Mouse (Mus musculus): ENCODE measurements around the gene Ccdc17. TPM values are rescaled to one million over a fixed set of nuclear protein-coding genes. Genes with fewer than 3 reads are reported as not detected.

Ccdc17 gene
- polyA plus RNA-seq (2012; rRNA removed) = 5.9 and 6.6 TPM in 2 replicates

GRCm38 (mm10) chr4:116596379-116596778 lies at the start of gene Ccdc17:
Gene Ccdc17, plus strand, starts transcription at chr4:116596654.
- DNase-seq = peak; percentile 27 to 35
- H3K27me3 ChIP-seq (ENCODE audit: control insufficient read depth, insufficient read depth, low read length) = no peaks in the 10 kb centered on the region
- WGBS = 10% methylated on average over 5 of the region's 5 CpGs
- peak within 1 kb of the TSS; percentile 61 for H3K27ac ChIP-seq (ENCODE audit: insufficient read depth, low read length)
- peak within 1 kb of the TSS; percentile 90 for H3K4me3 ChIP-seq (replicated peaks; ENCODE audit: insufficient read depth, low read depth, low read length)
- TF ChIP-seq CTCF (IDR thresholded peaks at IDR 0.05; ENCODE audit: borderline replicate concordance, insufficient read depth, low read depth, low read length) (no peak), POLR2A (IDR thresholded peaks at IDR 0.05; ENCODE audit: borderline replicate concordance, insufficient read depth, low read length) (no peak)
- peaks cover 4% of the 10 kb centered on the region; the same call in 1 of the 2 replicates for H3K4me1 ChIP-seq (ENCODE audit: control insufficient read depth, insufficient read depth, low read length)

GRCm38 (mm10) chr4:116550432-116550831 lies 46.0 kb upstream of the Ccdc17 start:
- TF ChIP-seq POLR2A (IDR thresholded peaks at IDR 0.05; ENCODE audit: borderline replicate concordance, insufficient read depth, low read length) = no peak
- no peak overlapping the region for H3K4me3 ChIP-seq (replicated peaks; ENCODE audit: insufficient read depth, low read depth, low read length)
- 88% methylated on average over 1 of the region's 1 CpGs for WGBS
- no peaks in the 10 kb centered on the region for H3K4me1 ChIP-seq (ENCODE audit: control insufficient read depth, insufficient read depth, low read length)
- H3K27ac ChIP-seq (ENCODE audit: insufficient read depth, low read length) = no peak overlapping the region
- H3K27me3 ChIP-seq (ENCODE audit: control insufficient read depth, insufficient read depth, low read length) = no peaks in the 10 kb centered on the region
- DNase-seq = no peak

GRCm38 (mm10) chr4:116553035-116553434 lies 43.4 kb upstream of the Ccdc17 start:
- TF ChIP-seq POLR2A (IDR thresholded peaks at IDR 0.05; ENCODE audit: borderline replicate concordance, insufficient read depth, low read length) (no peak), CTCF (IDR thresholded peaks at IDR 0.05; ENCODE audit: borderline replicate concordance, insufficient read depth, low read depth, low read length) (no peak)
- no peaks in the 10 kb centered on the region for H3K27me3 ChIP-seq (ENCODE audit: control insufficient read depth, insufficient read depth, low read length)
- no peak overlapping the region for H3K4me3 ChIP-seq (replicated peaks; ENCODE audit: insufficient read depth, low read depth, low read length)
- no peak for DNase-seq
- H3K27ac ChIP-seq (ENCODE audit: insufficient read depth, low read length) = no peak overlapping the region
- no peaks in the 10 kb centered on the region for H3K4me1 ChIP-seq (ENCODE audit: control insufficient read depth, insufficient read depth, low read length)
- 80% methylated on average over 3 of the region's 3 CpGs for WGBS

GRCm38 (mm10) chr4:116555413-116556300 lies 40.8 kb upstream of the Ccdc17 start, which contains the start of gene Tmem69:
Gene Tmem69, minus strand, starts transcription at chr4:116555936.
- TF ChIP-seq POLR2A (IDR thresholded peaks at IDR 0.05; ENCODE audit: borderline replicate concordance, insufficient read depth, low read length) = peak; percentile 64; the same call in 1 of the 2 replicates
- TF ChIP-seq CTCF (IDR thresholded peaks at IDR 0.05; ENCODE audit: borderline replicate concordance, insufficient read depth, low read depth, low read length) = no peak
- DNase-seq = peak; percentile 82 to 83
- Histone ChIP-seq H3K4me1 (ENCODE audit: control insufficient read depth, insufficient read depth, low read length) (no peaks in the 10 kb centered on the region), H3K4me3 (replicated peaks; ENCODE audit: insufficient read depth, low read depth, low read length) (peak within 1 kb of the TSS; percentile 91), H3K27ac (ENCODE audit: insufficient read depth, low read length) (peak within 1 kb of the TSS; percentile 88), H3K27me3 (ENCODE audit: control insufficient read depth, insufficient read depth, low read length) (no peaks in the 10 kb centered on the region)
- 3% methylated on average over 23 of the region's 23 CpGs for WGBS

- DNase-seq = peak; percentile 95 to 96
- peak; percentile 92 for TF ChIP-seq POLR2A (IDR thresholded peaks at IDR 0.05; ENCODE audit: borderline replicate concordance, insufficient read depth, low read length)
- TF ChIP-seq CTCF (IDR thresholded peaks at IDR 0.05; ENCODE audit: borderline replicate concordance, insufficient read depth, low read depth, low read length) = no peak
- Histone ChIP-seq H3K27ac (ENCODE audit: insufficient read depth, low read length) (peak overlapping the region; percentile 58), H3K4me3 (replicated peaks; ENCODE audit: insufficient read depth, low read depth, low read length) (peak overlapping the region; percentile 80), H3K4me1 (ENCODE audit: control insufficient read depth, insufficient read depth, low read length) (no peaks in the 10 kb centered on the region), H3K27me3 (ENCODE audit: control insufficient read depth, insufficient read depth, low read length) (no peaks in the 10 kb centered on the region)
- under 1% methylated on average over 28 of the region's 28 CpGs for WGBS
Measured at GRCm38 (mm10) chr4:116556561-116557305, 39.7 kb upstream of the Ccdc17 start.

GRCm38 (mm10) chr4:116557306-116558121 lies 38.9 kb upstream of the Ccdc17 start, which contains the start of gene Gpbp1l1:
Gene Gpbp1l1, plus strand, starts transcription at chr4:116557658.
- WGBS = under 1% methylated on average over 78 of the region's 78 CpGs
- peak; percentile 98 for DNase-seq
- no peaks in the 10 kb centered on the region for H3K4me1 ChIP-seq (ENCODE audit: control insufficient read depth, insufficient read depth, low read length)
- peak within 1 kb of the TSS; percentile 80 for H3K4me3 ChIP-seq (replicated peaks; ENCODE audit: insufficient read depth, low read depth, low read length)
- TF ChIP-seq CTCF (IDR thresholded peaks at IDR 0.05; ENCODE audit: borderline replicate concordance, insufficient read depth, low read depth, low read length) (no peak), POLR2A (IDR thresholded peaks at IDR 0.05; ENCODE audit: borderline replicate concordance, insufficient read depth, low read length) (peak; percentile 79; the same call in 1 of the 2 replicates)
- H3K27ac ChIP-seq (ENCODE audit: insufficient read depth, low read length) = peak within 1 kb of the TSS; percentile 78
- H3K27me3 ChIP-seq (ENCODE audit: control insufficient read depth, insufficient read depth, low read length) = no peaks in the 10 kb centered on the region

Measured in cerebellum, adult 2 months (tissue).